Mouse (Mus musculus) erythroblast, embryonic 14.5 days (primary cell): ENCODE data around the gene Gm19402.

Source experiments
- GATA1 ChIP-seq: IDR thresholded peaks from 2 replicates; pipeline ENCODE4 v1.6.1; 2012; ENCODE audit warnings: low read length, inconsistent platforms, mixed read lengths
- TAL1 ChIP-seq: IDR thresholded peaks from 3 replicates; pipeline ENCODE4 v1.6.1; 2012; ENCODE audit warnings: low read length, inconsistent platforms, mixed read lengths

- TF ChIP-seq GATA1 (no peak), TAL1 (no peak)
Observed at GRCm38 (mm10) chr10:77684181-77684580, 6.4 kb downstream of the Gm19402 start.
